Mouse (Mus musculus): ENCODE measurements around the gene Gm13691.
"Not testable (repeated sequence)": the region's sequence is repeated elsewhere in the genome, so short reads cannot be mapped to it uniquely, and the experiment has no call there.

Gene Gm13691

GRCm38 (mm10) chr2:83990253-83990652, at the start of gene Gm13691:
TSS of gene Gm13691 (plus strand) at chr2:83990553.
- in situ Hi-C loops (cut with MboI, MseI): not testable (repeated sequence)

GRCm38 (mm10) chr2:83940931-83941361, 49.4 kb upstream of the Gm13691 start, which contains the start of gene Zswim2:
TSS of gene Zswim2 (minus strand) at chr2:83941228.
- in situ Hi-C loops (cut with MboI, MseI): loop anchor here (5.0 kb wide), 1 partner anchor 41 kb away; the partner anchor contains the start of gene Gm13697

- in situ Hi-C loops (cut with MboI, MseI): loop anchor here (5.0 kb wide), 1 partner anchor 41 kb away; the partner anchor contains the start of gene Gm13697
These were observed 49.0 kb upstream of the Gm13691 start for GRCm38 (mm10) chr2:83941378-83941777.

DNA sequence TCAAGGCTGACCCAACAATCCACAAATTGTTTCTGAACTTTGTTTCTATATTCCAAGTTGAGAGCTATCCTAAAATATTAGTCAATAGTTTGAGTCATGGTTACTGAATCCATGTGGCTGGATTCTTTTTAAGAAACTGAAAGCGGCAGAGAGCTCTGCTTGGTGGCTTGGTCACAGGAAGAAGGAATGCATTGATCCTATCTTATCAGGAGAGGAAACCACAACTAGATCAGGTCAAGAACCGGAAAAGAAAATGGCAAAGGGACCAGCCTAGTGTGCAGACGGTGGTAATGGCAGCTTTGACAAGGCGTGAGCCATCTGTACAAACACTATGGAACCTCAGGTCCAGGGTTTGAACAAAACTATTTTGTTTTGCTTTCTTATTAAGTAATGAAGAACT, 48.6 kb upstream of the Gm13691 start:
- in situ Hi-C loops (cut with MboI, MseI): loop anchor here (5.0 kb wide), 1 partner anchor 41 kb away; the partner anchor contains the start of gene Gm13697

DNA sequence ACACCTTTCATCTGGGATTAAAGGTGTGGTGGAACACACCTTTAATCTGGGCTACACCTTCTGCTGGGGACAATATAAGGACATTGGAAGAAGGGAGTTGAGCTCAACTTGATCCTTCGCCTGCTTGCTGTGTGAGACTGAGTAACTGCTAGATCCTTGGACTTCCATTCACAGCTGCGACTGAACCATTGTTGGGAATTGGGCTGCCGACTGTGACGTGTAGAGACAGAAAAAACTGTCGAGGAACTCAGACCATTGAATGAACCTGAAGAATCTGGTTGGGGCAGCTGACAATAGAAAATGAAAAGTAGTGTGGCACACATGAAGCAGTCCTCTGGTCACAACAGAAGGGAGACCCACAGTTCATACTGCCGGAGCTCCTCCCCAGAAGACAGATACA, 35.0 kb upstream of the Gm13691 start, which contains the start of gene Gm13698:
TSS of gene Gm13698 (plus strand) at position 301 of the 400 bp plus-strand sequence.
- in situ Hi-C loops (cut with MboI, MseI): loop anchor here (25.0 kb wide), 1 partner anchor 293 kb away; no protein-coding TSS in a partner anchor

- in situ Hi-C loops (cut with MboI, MseI): loop anchor here (25.0 kb wide), 1 partner anchor 299 kb away; no protein-coding TSS in a partner anchor
These were observed 29.1 kb upstream of the Gm13691 start, which contains the start of gene Gm13693 for GRCm38 (mm10) chr2:83961203-83961602. TSS of gene Gm13693 (plus strand) at chr2:83961503.

- in situ Hi-C loops (cut with MboI, MseI): loop anchor here (5.0 to 25.0 kb wide), 2 partner anchors 45 to 305 kb away; no protein-coding TSS in a partner anchor
These were observed 23.3 kb upstream of the Gm13691 start, which contains the start of gene Gm13695 for GRCm38 (mm10) chr2:83967013-83967412. TSS of gene Gm13695 (plus strand) at chr2:83967313.

DNA sequence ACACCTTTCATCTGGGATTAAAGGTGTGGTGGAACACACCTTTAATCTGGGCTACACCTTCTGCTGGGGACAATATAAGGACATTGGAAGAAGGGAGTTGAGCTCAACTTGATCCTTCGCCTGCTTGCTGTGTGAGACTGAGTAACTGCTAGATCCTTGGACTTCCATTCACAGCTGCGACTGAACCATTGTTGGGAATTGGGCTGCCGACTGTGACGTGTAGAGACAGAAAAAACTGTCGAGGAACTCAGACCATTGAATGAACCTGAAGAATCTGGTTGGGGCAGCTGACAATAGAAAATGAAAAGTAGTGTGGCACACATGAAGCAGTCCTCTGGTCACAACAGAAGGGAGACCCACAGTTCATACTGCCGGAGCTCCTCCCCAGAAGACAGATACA, 17.5 kb upstream of the Gm13691 start, which contains the start of gene Gm13696:
TSS of gene Gm13696 (plus strand) at position 301 of the 400 bp plus-strand sequence.
- in situ Hi-C loops (cut with MboI, MseI): loop anchor here (25.0 kb wide), 1 partner anchor 311 kb away; no protein-coding TSS in a partner anchor

- in situ Hi-C loops (cut with MboI, MseI): not testable (repeated sequence)
These were observed 11.7 kb upstream of the Gm13691 start, which contains the start of gene Gm13694 for GRCm38 (mm10) chr2:83978633-83979032. TSS of gene Gm13694 (plus strand) at chr2:83978933.

DNA sequence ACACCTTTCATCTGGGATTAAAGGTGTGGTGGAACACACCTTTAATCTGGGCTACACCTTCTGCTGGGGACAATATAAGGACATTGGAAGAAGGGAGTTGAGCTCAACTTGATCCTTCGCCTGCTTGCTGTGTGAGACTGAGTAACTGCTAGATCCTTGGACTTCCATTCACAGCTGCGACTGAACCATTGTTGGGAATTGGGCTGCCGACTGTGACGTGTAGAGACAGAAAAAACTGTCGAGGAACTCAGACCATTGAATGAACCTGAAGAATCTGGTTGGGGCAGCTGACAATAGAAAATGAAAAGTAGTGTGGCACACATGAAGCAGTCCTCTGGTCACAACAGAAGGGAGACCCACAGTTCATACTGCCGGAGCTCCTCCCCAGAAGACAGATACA, 5.9 kb upstream of the Gm13691 start, which contains the start of gene Gm13697:
TSS of gene Gm13697 (plus strand) at position 301 of the 400 bp plus-strand sequence.
- in situ Hi-C loops (cut with MboI, MseI): loop anchor here (5.0 kb wide), 1 partner anchor 42 kb away; the partner anchor contains the start of gene Zswim2

DNA sequence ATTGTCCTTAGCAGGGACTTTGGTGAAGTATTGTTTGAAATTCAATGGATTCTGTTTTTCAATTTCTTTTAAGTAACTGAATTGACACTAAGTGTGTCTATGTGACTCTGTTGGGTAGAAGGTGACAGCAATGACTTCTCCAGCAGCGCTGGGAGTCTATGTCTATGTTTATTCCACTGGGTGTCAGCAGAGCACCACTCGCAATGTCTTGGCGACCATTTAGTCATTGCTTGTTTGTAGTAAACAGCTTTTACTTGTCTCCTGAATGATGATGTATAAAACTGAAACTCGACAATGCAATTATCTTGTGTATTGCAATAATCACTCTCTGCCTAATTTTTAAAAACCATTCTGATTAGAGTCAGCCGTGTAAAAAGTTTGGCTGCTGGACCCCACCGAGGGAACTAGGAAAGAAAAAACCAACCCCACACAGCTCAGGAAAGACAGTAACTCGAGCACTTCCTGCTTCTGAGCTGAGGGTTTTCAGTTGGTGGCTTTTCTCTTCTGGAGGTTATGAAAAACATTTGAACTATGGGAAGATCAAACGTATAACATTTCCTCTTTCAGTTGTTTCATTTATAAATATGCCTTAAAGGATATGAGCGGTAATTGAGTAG, 3.4 kb downstream of the Gm13691 start:
- in situ Hi-C loops (cut with MboI, MseI): not testable (repeated sequence)

DNA sequence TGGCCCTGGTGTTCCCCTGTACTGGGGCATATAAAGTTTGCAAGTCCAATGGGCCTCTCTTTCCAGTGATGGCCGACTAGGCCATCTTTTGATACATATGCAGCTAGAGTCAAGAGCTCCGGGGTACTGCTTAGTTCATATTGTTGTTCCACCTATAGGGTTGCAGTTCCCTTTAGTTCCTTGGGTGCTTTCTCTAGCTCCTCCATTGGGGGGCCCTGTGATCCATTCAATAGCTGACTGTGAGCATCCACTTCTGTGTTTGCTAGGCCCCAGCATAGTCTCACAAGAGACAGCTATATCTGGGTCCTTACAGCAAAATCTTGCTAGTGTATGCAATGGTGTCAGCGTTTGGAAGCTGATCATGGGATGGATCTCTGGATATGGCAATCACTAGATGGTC, 4.2 kb downstream of the Gm13691 start:
- in situ Hi-C loops (cut with MboI, MseI): not testable (repeated sequence)

- in situ Hi-C loops (cut with MboI, MseI): no loop called here
These were observed 18.6 kb downstream of the Gm13691 start for GRCm38 (mm10) chr2:84008913-84009312.

GRCm38 (mm10) chr2:84009818-84010217, 19.5 kb downstream of the Gm13691 start:
- in situ Hi-C loops (cut with MboI, MseI): loop anchor here (5.0 kb wide), 2 partner anchors 43 to 417 kb away; partner anchors contain the start of genes Calcrl and Gm13695

DNA sequence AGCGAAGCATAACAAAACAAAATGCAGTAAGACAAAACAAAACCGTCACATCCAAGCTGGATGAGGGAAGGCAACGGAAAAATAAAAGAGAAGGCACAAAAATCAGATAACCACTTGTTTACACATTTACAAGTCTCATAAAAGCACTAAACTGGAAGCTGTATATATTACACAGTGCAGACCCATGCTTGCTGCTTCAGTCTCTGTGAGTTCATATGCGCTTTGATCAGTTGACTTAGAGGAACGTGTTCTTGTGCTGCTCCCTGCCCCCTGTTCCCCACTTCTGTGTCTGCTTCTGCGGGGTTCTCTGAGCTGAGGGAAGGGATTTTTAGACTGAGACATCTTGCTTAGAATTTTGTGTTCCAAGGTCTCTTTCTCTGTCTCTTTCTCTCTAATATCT, 24.2 kb downstream of the Gm13691 start:
- in situ Hi-C loops (cut with MboI, MseI): loop anchor here (5.0 kb wide), 2 partner anchors 47 to 413 kb away; partner anchors contain the start of genes Calcrl and Gm13695

DNA sequence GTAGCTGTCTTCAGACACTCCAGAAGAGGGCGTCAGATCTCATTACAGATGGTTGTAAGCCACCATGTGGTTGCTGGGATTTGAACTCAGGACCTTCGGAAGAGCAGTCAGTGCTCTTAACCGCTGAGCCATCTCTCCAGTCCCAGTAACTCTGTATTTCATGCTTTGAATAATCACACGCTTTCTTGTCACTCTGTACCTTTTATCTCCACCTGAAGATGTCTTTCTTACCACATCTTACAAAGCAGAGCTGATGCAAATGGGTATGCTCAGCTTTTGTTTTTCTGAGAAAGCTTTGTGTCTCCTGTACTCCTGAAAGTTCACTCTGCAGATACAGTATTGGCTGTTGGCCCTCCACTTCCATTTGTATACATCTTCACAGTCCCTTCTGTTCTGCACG, 25.9 kb downstream of the Gm13691 start:
- in situ Hi-C loops (cut with MboI, MseI): not testable (repeated sequence)

DNA sequence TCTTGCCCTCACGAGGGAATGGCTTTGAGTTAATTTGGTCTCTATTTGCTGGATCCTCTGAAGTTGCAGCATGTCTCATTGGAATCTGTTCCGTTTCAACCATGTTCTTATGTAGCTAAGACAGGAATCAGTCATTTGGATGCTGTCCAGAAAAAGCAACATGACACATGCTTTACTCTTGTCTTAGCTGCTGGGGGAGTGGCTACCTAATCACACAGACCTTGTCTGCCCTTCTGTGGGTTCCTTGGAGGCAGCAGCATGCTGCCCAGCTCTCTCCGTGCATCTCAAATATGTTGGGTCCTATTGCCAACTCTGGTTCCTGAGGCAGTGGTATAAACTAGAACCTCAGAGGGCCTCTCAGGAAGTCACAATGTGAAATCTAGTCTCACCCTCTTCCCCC, 28.0 kb downstream of the Gm13691 start:
- in situ Hi-C loops (cut with MboI, MseI): no loop called here

DNA sequence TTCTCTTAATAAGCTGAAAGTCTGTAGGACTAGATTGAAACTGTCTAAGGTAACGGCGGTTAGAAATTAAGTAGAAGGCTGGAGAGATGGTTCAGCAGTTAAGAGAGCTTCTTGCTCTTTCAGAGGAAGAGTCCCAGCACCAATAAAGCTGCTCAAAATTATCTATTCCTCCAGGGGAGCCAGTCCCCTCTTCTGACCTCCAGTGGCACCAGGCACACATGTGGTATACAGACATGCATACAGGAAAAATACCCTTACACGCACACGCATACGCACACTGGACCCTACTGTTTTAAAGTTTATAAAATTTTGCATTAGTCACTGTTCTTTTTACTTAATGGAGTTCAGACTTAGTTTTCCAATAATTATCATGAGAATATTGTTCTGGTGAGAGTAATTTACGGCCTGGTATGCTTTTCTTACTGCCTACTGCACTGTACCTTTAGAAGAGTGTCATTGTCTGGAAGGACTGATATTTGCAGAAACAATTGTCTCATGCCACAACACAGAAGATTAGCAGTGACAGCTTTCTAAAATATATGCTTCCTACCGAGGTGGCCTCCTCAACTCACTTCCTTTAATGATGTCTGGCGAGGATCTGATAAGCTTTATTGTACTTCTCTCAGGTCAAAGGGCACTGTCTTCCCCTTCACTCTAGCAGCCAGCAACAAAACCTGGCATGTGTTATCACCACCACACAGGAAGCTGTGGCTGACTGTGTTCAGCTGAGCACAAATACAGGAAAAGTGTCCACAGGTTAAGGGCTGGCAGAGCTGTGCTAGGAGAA, 29.4 kb downstream of the Gm13691 start:
- in situ Hi-C loops (cut with MboI, MseI): no loop called here

- in situ Hi-C loops (cut with MboI, MseI): no loop called here
These were observed 31.6 kb downstream of the Gm13691 start for GRCm38 (mm10) chr2:84021930-84022329.

DNA sequence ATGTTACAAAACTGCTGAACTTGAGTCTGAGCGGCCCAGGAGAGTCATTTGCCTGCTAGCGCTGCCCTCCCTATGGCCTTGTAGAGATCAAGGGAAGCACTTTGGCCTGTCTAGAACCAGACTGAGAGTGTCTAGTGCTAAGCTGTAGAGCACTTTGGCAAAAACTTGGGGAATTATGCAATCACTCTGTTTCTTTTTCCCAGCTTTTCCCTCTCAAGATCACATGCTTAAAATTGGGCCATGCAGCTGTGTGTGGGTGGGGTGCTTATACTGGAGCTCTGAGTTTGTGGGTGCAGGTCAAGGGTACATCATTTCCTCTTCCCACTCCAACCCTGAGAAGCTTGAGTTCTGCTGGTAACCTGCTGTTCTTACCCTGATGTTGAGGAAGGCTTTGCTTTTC, 32.6 kb downstream of the Gm13691 start:
- in situ Hi-C loops (cut with MboI, MseI): no loop called here

- in situ Hi-C loops (cut with MboI, MseI): no loop called here
These were observed 33.0 kb downstream of the Gm13691 start for GRCm38 (mm10) chr2:84023319-84023718.
